Mouse (Mus musculus) kidney, adult 11 months (tissue): ENCODE results near the gene Gm17571.
A peak's percentile ranks its signal among the peaks of the same experiment; 100 is the strongest.

Source experiments
- DNase-seq: peaks from one replicate; pipeline ENCODE4 v3.0.0; 2022

Gene Gm17571

GRCm38 (mm10) chr9:13454651-13455123, 8.1 kb upstream of the Gm17571 start:
- DNase-seq = no peak

DNA sequence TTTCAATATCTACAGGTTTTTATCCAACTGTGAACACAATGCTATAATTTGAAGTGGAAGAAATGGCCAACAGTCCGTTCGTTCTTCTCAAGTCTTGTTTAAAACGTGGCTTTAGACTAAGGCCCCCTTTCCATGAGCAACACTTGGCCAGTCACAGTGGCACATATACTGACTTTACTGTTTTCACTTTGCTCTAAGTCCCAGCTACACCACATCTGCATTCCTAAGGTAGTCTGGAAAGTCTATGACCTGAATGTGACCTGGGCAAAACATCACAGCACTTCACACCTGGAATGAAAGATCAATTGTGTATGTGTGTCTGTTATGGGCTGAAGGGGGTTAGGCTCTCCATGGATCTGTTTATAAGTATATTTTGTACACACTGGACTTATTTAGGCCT, 2.2 kb upstream of the Gm17571 start:
- no peak for DNase-seq

GRCm38 (mm10) chr9:13446236-13446635, 317 bp downstream of the Gm17571 start:
- no peak for DNase-seq

DNA sequence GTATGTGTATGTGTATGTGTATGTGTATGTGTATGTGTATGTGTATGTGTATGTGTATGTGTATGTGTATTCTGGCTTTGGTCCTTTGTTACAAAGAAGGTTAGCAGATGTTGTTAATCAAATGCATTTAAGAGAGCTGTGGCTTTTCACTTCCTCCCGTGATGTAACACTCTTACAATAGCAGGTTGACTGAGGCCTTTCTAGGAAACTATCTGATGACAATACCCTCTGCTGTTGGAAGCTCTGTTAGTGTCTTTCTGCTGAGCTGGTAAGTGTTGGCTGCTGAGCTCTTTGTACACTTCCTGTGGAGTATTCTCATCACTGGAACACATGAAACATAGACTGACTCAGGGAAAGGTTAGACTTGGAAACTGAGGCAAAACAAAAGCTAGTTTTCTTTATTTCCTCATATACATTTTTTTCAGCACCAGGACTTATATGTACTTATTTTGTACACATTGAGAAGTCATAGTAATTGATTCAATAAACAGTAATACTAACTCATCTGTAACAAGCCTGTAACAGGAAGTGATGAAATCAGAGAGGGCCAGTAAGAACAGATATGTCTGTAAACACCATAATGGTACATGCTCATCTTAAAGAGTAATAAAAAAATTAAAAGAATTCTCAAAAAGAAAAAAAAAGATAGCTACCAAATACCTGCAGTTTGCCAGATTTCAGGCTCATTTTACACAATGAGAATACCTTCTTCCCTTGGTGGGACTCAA, 2.9 kb downstream of the Gm17571 start:
- DNase-seq = no peak

GRCm38 (mm10) chr9:13442012-13442735, 4.4 kb downstream of the Gm17571 start:
- DNase-seq = no peak

DNA sequence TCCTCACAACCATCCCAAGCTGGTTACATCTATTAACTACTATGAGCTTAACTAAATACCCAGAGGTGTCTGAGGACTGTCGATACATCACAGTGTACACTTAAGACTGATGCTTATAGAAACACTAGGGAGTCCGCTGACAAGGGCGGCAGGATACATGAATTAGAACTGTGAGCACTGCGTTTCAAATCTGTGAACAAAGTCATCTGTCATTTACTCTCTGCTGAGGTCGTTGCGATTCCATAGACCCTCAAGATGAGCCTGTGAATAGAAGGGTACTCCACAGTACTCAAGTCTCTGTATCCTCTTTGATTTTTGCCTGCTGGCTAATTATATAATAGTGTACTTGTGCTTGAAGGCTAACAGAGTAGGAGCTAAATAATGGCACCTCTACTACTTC, 5.6 kb downstream of the Gm17571 start:
- DNase-seq = no peak

DNA sequence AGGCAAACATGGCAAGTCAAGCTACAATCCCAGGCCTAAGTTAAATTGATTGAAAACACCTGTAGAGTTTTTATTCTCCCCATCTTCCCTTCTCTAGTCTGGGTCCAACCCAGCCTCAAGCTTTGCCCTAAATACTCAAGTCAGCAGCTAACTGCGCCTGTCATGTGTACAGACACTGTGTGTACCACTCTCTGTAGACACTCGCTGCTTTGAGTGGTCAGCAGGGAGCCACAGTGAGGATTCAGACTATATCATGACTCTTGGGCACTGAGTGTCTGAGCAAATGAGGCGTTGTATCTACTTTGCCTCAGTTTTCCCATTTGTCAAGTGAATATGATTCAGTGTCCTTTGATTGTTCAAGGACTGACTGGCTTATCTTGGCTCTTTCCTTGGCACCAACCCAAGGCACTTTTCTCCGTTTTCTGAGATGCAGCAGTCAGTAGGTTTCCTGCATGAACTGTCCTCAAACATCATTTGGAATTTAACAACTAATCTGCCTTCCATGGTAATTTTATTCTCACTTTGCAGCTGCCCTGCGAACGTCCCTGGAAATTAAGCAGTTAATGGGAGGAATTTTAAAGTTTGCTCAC, 13.0 kb downstream of the Gm17571 start:
- DNase-seq = no peak

GRCm38 (mm10) chr9:13431646-13432045, 14.9 kb downstream of the Gm17571 start:
- DNase-seq = no peak

DNA sequence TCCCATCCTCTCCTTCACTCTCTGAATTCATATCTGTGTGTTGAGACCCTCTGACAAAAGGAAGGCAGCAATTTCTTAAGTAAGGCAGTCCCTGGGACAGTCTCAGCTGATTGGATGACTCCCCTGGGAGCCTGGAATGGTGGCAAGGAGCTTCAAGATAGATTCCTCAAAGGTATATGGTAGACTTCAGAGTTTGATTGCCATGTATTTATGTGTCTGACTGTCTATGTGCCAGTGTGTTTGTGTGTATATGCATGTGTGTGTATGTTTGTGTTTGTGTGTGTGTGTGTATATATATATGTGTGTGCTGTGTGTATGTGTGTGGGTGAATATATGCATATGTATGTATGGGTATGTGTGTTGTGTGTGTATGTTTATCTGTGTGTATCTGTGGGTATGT, 15.8 kb downstream of the Gm17571 start:
- DNase-seq = no peak

GRCm38 (mm10) chr9:13430302-13430701, 16.3 kb downstream of the Gm17571 start:
- no peak for DNase-seq

DNA sequence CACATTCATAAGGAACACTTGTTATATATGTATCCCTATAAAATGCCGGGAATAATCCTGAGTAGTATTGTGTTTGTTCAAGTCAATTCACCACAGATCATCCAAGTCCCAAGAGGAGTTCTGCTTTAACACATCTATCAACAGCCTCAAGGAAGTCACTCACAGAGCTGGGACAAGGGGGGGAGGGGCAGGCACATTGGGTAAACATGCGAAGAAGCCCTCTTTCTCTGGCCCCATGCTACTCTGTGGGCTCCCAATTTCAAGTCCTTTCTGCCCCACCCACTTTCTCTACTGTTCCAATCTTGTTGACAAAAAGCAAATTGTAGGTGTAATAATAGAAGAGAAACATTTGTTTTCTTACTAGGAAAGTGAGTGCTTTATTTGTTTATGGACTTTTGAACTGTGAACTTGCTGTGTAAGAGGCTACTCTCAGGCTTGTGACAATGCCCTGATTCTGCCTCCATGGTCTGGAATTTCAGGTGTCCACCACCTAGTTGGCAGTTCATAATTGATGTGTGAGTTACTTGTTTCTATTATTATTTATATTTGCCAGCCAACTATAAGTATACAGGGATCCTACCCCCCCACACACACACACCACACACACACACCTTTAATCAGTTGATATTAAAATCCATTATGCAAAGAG, 17.0 kb downstream of the Gm17571 start:
- DNase-seq = no peak

DNA sequence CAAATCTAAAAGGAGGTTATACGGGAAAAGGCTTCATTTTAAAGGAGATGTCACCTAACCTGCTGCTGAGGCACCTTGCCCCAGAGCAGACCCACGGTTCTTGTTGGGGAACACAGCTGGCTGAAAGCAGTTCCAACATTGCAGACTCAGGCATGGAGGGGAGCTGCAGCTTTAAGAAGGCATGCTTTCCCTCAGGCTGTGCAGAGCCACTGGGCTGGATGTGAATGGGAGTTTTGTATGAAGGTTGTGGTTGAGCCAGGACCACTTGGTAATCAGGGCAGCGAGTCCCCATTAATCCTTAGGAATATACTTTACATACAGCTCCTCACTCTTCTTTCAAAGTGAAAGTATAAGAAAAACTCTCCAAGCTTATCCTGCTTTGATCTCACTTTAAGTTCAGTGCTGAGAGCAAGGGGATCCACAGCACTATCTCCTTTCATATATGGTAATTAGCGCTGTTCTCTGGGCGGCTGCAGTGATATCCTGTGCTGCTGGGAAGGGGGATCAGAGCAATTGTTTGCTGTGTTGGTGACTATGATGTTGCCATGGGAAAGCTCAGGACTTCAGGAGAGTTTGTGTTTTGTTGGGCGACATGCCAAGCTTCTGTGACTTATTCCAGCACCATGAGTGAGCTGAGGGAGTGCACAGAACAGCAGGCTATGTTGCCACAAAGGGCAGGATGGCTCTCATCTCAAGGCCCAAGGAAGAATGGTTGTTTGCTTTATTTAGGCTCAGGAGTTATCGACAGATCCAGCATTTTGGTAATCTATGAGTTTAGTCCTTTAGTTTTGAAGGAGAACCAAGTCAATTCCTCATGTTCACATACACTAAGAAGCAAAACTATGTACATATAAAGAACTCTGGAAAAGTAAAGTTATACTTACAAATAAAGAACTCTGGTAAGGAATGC, 21.3 kb downstream of the Gm17571 start:
- DNase-seq = peak; percentile 70

DNA sequence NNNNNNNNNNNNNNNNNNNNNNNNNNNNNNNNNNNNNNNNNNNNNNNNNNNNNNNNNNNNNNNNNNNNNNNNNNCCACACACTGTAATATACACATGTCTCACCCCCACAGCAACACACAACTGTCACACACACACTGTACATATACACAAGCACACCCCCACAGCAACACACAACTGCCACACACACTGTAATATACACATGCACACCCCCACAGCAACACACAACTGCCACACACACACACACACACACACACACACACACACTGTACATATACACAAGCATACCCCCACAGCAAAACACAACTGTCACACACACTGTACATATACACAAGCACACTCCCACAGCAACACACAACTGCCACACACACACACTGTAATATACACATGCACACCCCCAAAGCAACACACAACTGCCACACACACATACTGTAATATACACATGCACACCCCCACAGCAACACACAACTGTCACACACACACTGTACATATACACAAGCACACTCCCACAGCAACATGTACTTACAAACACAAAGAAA, 32.3 kb downstream of the Gm17571 start:
- no peak for DNase-seq
